Mouse (Mus musculus) midbrain, embryonic 14.5 days (tissue): ENCODE measurements at regions not wholly inside any gene's neighbourhood (a gene's known extent, or its start where the extent isn't known, plus 50 kb on each side); places are given as distances from the start of the nearest gene placed in this dataset.
A peak's percentile ranks its signal among the peaks of the same experiment; 100 is the strongest.

Source experiments
- ATAC-seq: fragments of 200-750 bp; cut with Nextera tagmentation; 2 replicates; pipeline ENCODE4 v1.8.0; 2017; ENCODE audit warnings: moderate number of reproducible peaks, moderate library complexity; ENCODE audit not compliant: low FRiP score, low TSS enrichment
- DNase-seq: peaks from one replicate; pipeline ENCODE4 v3.0.0-alpha.2; 2015
- H3K27ac ChIP-seq: fragments of 300-500 bp; sonication (generic); replicated peaks from 2 replicates; pipeline ENCODE4 v1.5.1; 2014; ENCODE audit warnings: mild to moderate bottlenecking, low read depth, low read length, moderate library complexity
- H3K27me3 ChIP-seq: fragments of 300-500 bp; sonication (generic); 2 replicates; pipeline ENCODE4 v1.6.1; 2014; ENCODE audit warnings: low read length, control low read depth, mixed read lengths; ENCODE audit not compliant: control insufficient read depth, insufficient read depth
- H3K36me3 ChIP-seq: fragments of 300-500 bp; sonication (generic); 2 replicates; pipeline ENCODE4 v1.6.1; 2014; ENCODE audit warnings: low read length, control low read depth; ENCODE audit not compliant: control insufficient read depth, insufficient read depth
- H3K4me1 ChIP-seq: fragments of 300-500 bp; sonication (generic); 2 replicates; pipeline ENCODE4 v1.6.1; 2014; ENCODE audit warnings: mild to moderate bottlenecking, antibody characterized with exemption, low read length, control low read depth; ENCODE audit not compliant: control insufficient read depth, insufficient read depth
- H3K4me2 ChIP-seq: fragments of 300-500 bp; sonication (generic); 2 replicates; pipeline ENCODE4 v1.6.1; 2014; ENCODE audit warnings: mild to moderate bottlenecking, low read length, moderate library complexity
- H3K4me3 ChIP-seq: fragments of 300-500 bp; sonication (generic); replicated peaks from 2 replicates; pipeline ENCODE4 v1.5.1; 2014; ENCODE audit warnings: low read depth, low read length
- H3K9ac ChIP-seq: fragments of 300-500 bp; sonication (generic); replicated peaks from 2 replicates; pipeline ENCODE4 v1.6.1; 2014; ENCODE audit warnings: mild to moderate bottlenecking, low read length, moderate library complexity
- H3K9me3 ChIP-seq: fragments of 300-500 bp; sonication (generic); 2 replicates; pipeline ENCODE4 v1.6.1; 2016; ENCODE audit warnings: low read length, control low read depth, mixed read lengths; ENCODE audit not compliant: control insufficient read depth
- WGBS: fragments of 180-500 bp; shearing (Covaris S2); extraction: QIAGEN DNeasy Blood & Tissue Kit; methylation state at CpG from one replicate; pipeline ENCODE4 v1.1.7; 2014; 5-methylcytosine and 5-hydroxymethylcytosine counted together

GRCm38 (mm10) chr8:90504521-90504920 lies 156.4 kb upstream of the Tox3 start:
- H3K27ac ChIP-seq, result no peak overlapping the region
- no peak overlapping the region for H3K9ac ChIP-seq
- no peaks in the 10 kb centered on the region for H3K4me1 ChIP-seq
- DNase-seq (no peak), ATAC-seq (no peak)
- no peak overlapping the region for H3K4me3 ChIP-seq
- H3K4me2 ChIP-seq, result no peak overlapping the region
- H3K36me3 ChIP-seq, result no peaks in the 10 kb centered on the region
- H3K27me3 ChIP-seq, result no peaks in the 10 kb centered on the region
- 88% methylated on average over 5 of the region's 5 CpGs for WGBS
- no peaks in the 10 kb centered on the region for H3K9me3 ChIP-seq

GRCm38 (mm10) chr8:90503306-90503705 lies 155.2 kb upstream of the Tox3 start:
- Histone ChIP-seq H3K4me1 (peaks cover 4% of the 10 kb centered on the region; the same call in 1 of the 2 replicates), H3K27me3 (no peaks in the 10 kb centered on the region), H3K4me2 (no peak overlapping the region), H3K27ac (no peak overlapping the region), H3K9ac (no peak overlapping the region), H3K36me3 (no peaks in the 10 kb centered on the region), H3K9me3 (no peaks in the 10 kb centered on the region), H3K4me3 (no peak overlapping the region)
- DNase-seq, result no peak
- 66% methylated on average over 2 of the region's 2 CpGs for WGBS
- no peak for ATAC-seq

GRCm38 (mm10) chr8:90502879-90503278 lies 154.7 kb upstream of the Tox3 start:
- no peak for DNase-seq
- ATAC-seq, result no peak
- 76% methylated on average over 2 of the region's 2 CpGs for WGBS

GRCm38 (mm10) chr8:90499315-90499714 lies 151.2 kb upstream of the Tox3 start:
- WGBS, result 40% methylated on average over 1 of the region's 1 CpGs
- H3K36me3 ChIP-seq, result no peaks in the 10 kb centered on the region
- no peaks in the 10 kb centered on the region for H3K9me3 ChIP-seq
- ATAC-seq (no peak), DNase-seq (no peak)
- H3K27ac ChIP-seq, result 0 out of 2 replicates have a peak overlapping the region, but pooled peaks have one; percentile 26
- no peak overlapping the region for H3K4me3 ChIP-seq
- no peak overlapping the region for H3K9ac ChIP-seq
- H3K27me3 ChIP-seq, result no peaks in the 10 kb centered on the region
- no peak overlapping the region for H3K4me2 ChIP-seq
- H3K4me1 ChIP-seq, result peaks cover 35% of the 10 kb centered on the region

More at GRCm38 (mm10) chr8:90502879-90503278, 154.7 kb upstream of the Tox3 start:
- Histone ChIP-seq H3K4me2 (no peak overlapping the region), H3K9me3 (no peaks in the 10 kb centered on the region), H3K4me1 (peaks cover 4% of the 10 kb centered on the region; the same call in 1 of the 2 replicates), H3K36me3 (no peaks in the 10 kb centered on the region), H3K27me3 (no peaks in the 10 kb centered on the region), H3K4me3 (no peak overlapping the region), H3K9ac (no peak overlapping the region), H3K27ac (no peak overlapping the region)

- H3K4me1 ChIP-seq, result peaks cover 52% of the 10 kb centered on the region
These were observed 148.6 kb upstream of the Tox3 start for GRCm38 (mm10) chr8:90496658-90497163.

GRCm38 (mm10) chr8:90495943-90496371 lies 147.8 kb upstream of the Tox3 start:
- Histone ChIP-seq H3K9me3 (no peaks in the 10 kb centered on the region), H3K4me2 (peak overlapping the region; percentile 51; the same call in 1 of the 2 replicates), H3K4me1 (peaks cover 58% of the 10 kb centered on the region), H3K36me3 (no peaks in the 10 kb centered on the region), H3K4me3 (no peak overlapping the region), H3K9ac (no peak overlapping the region), H3K27me3 (no peaks in the 10 kb centered on the region), H3K27ac (peak overlapping the region; percentile 96)
- ATAC-seq (peak; percentile 74), DNase-seq (peak; percentile 77)
- WGBS, result 4% methylated on average over 5 of the region's 5 CpGs

More at GRCm38 (mm10) chr8:90496658-90497163, 148.6 kb upstream of the Tox3 start:
- Histone ChIP-seq H3K9ac (no peak overlapping the region; the same call in 1 of the 2 replicates), H3K27ac (peak overlapping the region; percentile 96), H3K9me3 (no peaks in the 10 kb centered on the region), H3K27me3 (no peaks in the 10 kb centered on the region), H3K4me3 (0 out of 2 replicates have a peak overlapping the region, but pooled peaks have one; percentile 3), H3K4me2 (peak overlapping the region; percentile 51), H3K36me3 (no peaks in the 10 kb centered on the region)
- peak; percentile 93 for DNase-seq
- peak; percentile 84 for ATAC-seq
- WGBS, result under 1% methylated on average over 13 of the region's 13 CpGs

- H3K27ac ChIP-seq, result 0 out of 2 replicates have a peak overlapping the region, but pooled peaks have one; percentile 43
These were observed 144.5 kb upstream of the Tox3 start for GRCm38 (mm10) chr8:90492521-90493225.

GRCm38 (mm10) chr8:90491691-90492090 lies 143.5 kb upstream of the Tox3 start:
- Histone ChIP-seq H3K9ac (no peak overlapping the region), H3K9me3 (no peaks in the 10 kb centered on the region), H3K4me2 (no peak overlapping the region; the same call in 1 of the 2 replicates), H3K27ac (0 out of 2 replicates have a peak overlapping the region, but pooled peaks have one; percentile 28), H3K36me3 (no peaks in the 10 kb centered on the region), H3K4me3 (no peak overlapping the region), H3K27me3 (no peaks in the 10 kb centered on the region), H3K4me1 (peaks cover 49% of the 10 kb centered on the region)
- 27% methylated on average over 7 of the region's 7 CpGs for WGBS
- ATAC-seq, result no peak
- DNase-seq, result peak; percentile 33

More at GRCm38 (mm10) chr8:90492521-90493225, 144.5 kb upstream of the Tox3 start:
- ATAC-seq, result no peak
- 41% methylated on average over 14 of the region's 14 CpGs for WGBS
- H3K36me3 ChIP-seq, result no peaks in the 10 kb centered on the region
- H3K27me3 ChIP-seq, result no peaks in the 10 kb centered on the region
- no peak overlapping the region for H3K4me2 ChIP-seq
- H3K9ac ChIP-seq, result no peak overlapping the region
- no peaks in the 10 kb centered on the region for H3K9me3 ChIP-seq
- H3K4me3 ChIP-seq, result no peak overlapping the region
- peaks cover 58% of the 10 kb centered on the region for H3K4me1 ChIP-seq
- peak; percentile 46 for DNase-seq
